Mouse (Mus musculus) forebrain, embryonic 15.5 days (tissue): ENCODE data around the gene Fbxl17. TPM values are rescaled to one million over a fixed set of nuclear protein-coding genes. Genes with fewer than 3 reads are reported as not detected.
A peak's percentile ranks its signal among the peaks of the same experiment; 100 is the strongest.

Source experiments
- ATAC-seq: fragments of 200-750 bp; cut with Nextera tagmentation; replicated peaks from 2 replicates; pipeline ENCODE4 v1.8.0; 2017; ENCODE audit warnings: mild to moderate bottlenecking, moderate TSS enrichment, moderate library complexity
- H3K27ac ChIP-seq: fragments of 300-500 bp; sonication (generic); replicated peaks from 2 replicates; pipeline ENCODE4 v1.5.1; 2015; ENCODE audit warnings: mild to moderate bottlenecking, inconsistent platforms
- H3K27me3 ChIP-seq: fragments of 300-500 bp; sonication (generic); 2 replicates; pipeline ENCODE4 v1.6.1; 2015; ENCODE audit warnings: inconsistent platforms
- H3K36me3 ChIP-seq: fragments of 300-500 bp; sonication (generic); 2 replicates; pipeline ENCODE4 v1.6.1; 2015; ENCODE audit warnings: mild to moderate bottlenecking, inconsistent platforms
- H3K4me1 ChIP-seq: fragments of 300-500 bp; sonication (generic); 2 replicates; pipeline ENCODE4 v1.6.1; 2015; ENCODE audit warnings: inconsistent platforms
- H3K4me2 ChIP-seq: fragments of 300-500 bp; sonication (generic); replicated peaks from 2 replicates; pipeline ENCODE4 v1.6.1; 2015; ENCODE audit warnings: mild to moderate bottlenecking, inconsistent platforms
- H3K4me3 ChIP-seq: fragments of 300-500 bp; sonication (generic); 2 replicates; pipeline ENCODE4 v1.5.1; 2015; ENCODE audit warnings: mild to moderate bottlenecking, inconsistent platforms
- H3K9ac ChIP-seq: fragments of 300-500 bp; sonication (generic); replicated peaks from 2 replicates; pipeline ENCODE4 v1.6.1; 2015; ENCODE audit warnings: mild to moderate bottlenecking, inconsistent platforms
- H3K9me3 ChIP-seq: fragments of 300-500 bp; sonication (generic); 2 replicates; pipeline ENCODE4 v1.6.1; 2016; ENCODE audit warnings: inconsistent platforms
- WGBS: fragments of 180-500 bp; shearing (Covaris S2); methylation state at CpG from one replicate; pipeline ENCODE4 v1.1.7; 2015; ENCODE audit warnings: mixed read lengths; 5-methylcytosine and 5-hydroxymethylcytosine counted together
- polyA plus RNA-seq: library from polyadenylated mRNA; unstranded; fragments of >200 nt; fragmentation: Nextera tagmentation; extraction: Ambion mirVana; gene quantifications from 2 replicates; pipeline ENCODE4 v1.2.1, GENCODE M21; 2015

Fbxl17 gene
- polyA plus RNA-seq, 1 experiment from 2014 or later = 8.7 TPM

DNA sequence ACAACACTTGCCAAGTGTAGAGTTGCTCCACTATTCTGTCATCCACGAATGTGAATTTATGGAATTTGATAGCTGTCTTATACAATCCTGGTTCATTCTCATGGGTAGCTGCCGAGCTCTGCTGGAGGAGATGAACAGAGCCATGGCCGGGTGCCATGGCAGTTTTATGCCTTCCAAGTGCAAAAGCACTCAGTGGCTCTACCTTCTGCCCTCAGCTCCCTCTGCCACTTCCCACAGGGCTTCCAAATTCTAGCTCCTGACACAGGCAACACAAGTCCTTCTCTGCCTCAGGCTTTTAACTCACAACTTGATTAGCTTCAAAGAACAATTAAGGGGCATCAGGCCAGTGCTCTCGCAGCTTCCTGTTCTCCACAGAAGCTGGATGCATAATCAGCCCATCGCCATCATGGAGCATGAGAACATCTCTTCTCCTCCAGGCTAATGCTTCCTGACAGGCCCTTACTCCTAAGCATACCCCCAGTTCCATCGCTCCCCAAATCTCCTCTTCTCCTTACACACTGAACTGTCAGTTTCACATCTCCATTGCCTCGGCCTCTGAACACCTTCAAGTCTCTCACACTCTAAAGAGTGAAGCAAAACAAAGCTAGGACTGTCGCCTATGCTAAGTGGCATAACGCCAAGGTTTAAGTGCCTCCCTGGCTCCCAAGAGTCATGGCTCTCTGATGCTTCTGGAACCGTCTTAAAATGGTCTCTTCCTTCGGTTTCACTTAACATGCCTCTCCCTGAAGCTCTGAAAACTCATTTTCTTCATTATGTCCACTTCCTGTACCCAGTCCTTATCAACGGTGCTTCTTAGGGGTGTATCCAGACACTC lies 184.0 kb downstream of the Fbxl17 start:
- Histone ChIP-seq H3K36me3 (no peaks in the 10 kb centered on the region), H3K4me2 (no peak overlapping the region), H3K9ac (no peak overlapping the region), H3K9me3 (no peaks in the 10 kb centered on the region), H3K27me3 (no peaks in the 10 kb centered on the region), H3K27ac (no peak overlapping the region), H3K4me3 (no peak overlapping the region), H3K4me1 (peaks cover 13% of the 10 kb centered on the region)
- WGBS = 73% methylated on average over 12 of the region's 12 CpGs
- 0 out of 2 replicates have a peak, but pooled peaks have one; percentile 27 for ATAC-seq

DNA sequence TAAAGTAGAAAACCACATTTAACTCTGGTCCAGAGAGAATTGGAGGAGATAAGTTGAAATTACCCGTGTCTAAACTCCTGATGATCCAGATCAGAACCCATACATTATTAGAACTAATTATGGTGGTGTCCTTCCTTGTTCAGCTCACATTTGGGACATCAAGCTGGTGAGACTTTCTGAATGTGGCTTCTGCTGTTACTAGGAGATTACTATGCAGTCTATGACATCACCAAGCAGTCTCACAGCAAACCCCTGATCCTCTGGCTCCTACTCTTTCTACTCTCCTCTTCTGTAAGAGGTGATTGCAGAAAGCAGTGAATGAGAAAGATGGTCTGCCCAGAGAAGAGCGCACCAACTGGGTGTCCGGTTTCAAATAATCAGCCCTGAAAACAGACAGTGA lies 187.0 kb downstream of the Fbxl17 start:
- Histone ChIP-seq H3K4me1 (peaks cover 6% of the 10 kb centered on the region), H3K27ac (no peak overlapping the region), H3K9ac (no peak overlapping the region), H3K9me3 (no peaks in the 10 kb centered on the region), H3K4me3 (no peak overlapping the region), H3K36me3 (no peaks in the 10 kb centered on the region), H3K4me2 (no peak overlapping the region), H3K27me3 (no peaks in the 10 kb centered on the region)
- WGBS = 98% methylated on average over 3 of the region's 3 CpGs
- ATAC-seq = no peak

DNA sequence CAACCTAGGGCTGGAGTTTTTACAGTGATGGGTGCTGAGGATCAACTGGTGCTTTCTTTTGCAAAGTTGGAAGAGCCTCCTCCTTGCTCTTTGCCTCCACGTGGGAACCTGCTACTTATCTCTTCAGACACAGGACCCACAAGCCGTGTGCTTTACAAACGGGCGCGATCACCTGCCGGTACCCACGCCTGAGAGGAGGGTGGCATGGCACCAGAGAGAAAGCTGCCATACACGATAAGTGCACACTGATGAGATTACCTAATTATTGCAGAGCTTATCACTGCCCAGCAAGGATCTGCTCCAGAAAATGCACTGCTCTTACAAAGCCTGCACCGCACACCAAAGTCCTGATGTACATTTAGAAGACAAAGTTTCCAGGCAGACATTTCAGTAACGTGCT lies 187.5 kb downstream of the Fbxl17 start:
- WGBS = 89% methylated on average over 10 of the region's 10 CpGs
- Histone ChIP-seq H3K9ac (no peak overlapping the region), H3K27ac (no peak overlapping the region), H3K36me3 (no peaks in the 10 kb centered on the region), H3K9me3 (no peaks in the 10 kb centered on the region), H3K27me3 (no peaks in the 10 kb centered on the region), H3K4me1 (peaks cover 6% of the 10 kb centered on the region), H3K4me2 (no peak overlapping the region), H3K4me3 (no peak overlapping the region)
- ATAC-seq = no peak

DNA sequence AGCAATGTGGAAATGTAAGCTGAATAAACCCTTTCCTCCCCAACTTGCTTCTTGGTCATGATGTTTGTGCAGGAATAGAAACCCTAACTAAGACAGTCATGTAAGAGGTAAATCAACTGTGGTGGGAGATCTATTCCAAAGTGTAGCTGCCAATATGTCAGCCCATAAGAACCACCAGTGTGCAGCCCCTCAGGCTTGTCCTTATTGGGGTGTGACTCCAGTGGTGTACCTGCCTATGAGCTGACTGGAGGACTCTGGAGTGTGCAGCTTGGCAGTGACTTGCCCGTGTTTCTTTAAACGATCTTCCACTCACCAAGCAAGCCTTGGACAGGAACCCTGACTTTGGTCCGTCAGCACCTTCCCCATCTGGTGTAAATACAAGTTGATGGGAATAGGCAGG lies 188.2 kb downstream of the Fbxl17 start:
- ATAC-seq = no peak
- H3K36me3 ChIP-seq = no peaks in the 10 kb centered on the region
- peaks cover 6% of the 10 kb centered on the region for H3K4me1 ChIP-seq
- 92% methylated on average over 3 of the region's 3 CpGs for WGBS
- no peaks in the 10 kb centered on the region for H3K9me3 ChIP-seq
- no peak overlapping the region for H3K4me2 ChIP-seq
- no peaks in the 10 kb centered on the region for H3K27me3 ChIP-seq
- no peak overlapping the region for H3K9ac ChIP-seq
- H3K27ac ChIP-seq = no peak overlapping the region
- no peak overlapping the region for H3K4me3 ChIP-seq

DNA sequence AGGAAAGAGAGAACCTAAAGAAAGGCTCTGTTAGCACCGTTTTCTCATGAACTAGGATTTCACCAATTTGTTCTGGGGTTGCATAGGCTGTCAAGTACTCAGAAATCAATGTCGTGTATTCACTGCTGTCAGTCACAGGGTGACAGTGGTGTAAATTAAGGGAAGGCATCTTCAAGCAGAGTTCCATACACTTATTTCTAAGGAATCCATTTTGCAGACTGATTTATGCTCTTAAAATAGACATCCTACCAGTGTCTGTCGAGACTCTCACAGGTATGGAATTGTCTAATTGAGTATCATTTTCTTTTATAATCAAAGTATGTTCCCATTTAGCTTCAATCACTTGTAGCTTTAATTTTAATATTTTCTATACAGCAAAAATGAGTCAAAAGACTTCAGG lies 189.8 kb downstream of the Fbxl17 start:
- ATAC-seq = peak; percentile 53; the same call in 1 of the 2 replicates
- Histone ChIP-seq H3K4me1 (no peaks in the 10 kb centered on the region), H3K9ac (no peak overlapping the region), H3K9me3 (no peaks in the 10 kb centered on the region), H3K27me3 (no peaks in the 10 kb centered on the region), H3K27ac (no peak overlapping the region), H3K4me2 (no peak overlapping the region), H3K36me3 (no peaks in the 10 kb centered on the region), H3K4me3 (no peak overlapping the region)
- WGBS = 59% methylated on average over 3 of the region's 3 CpGs

DNA sequence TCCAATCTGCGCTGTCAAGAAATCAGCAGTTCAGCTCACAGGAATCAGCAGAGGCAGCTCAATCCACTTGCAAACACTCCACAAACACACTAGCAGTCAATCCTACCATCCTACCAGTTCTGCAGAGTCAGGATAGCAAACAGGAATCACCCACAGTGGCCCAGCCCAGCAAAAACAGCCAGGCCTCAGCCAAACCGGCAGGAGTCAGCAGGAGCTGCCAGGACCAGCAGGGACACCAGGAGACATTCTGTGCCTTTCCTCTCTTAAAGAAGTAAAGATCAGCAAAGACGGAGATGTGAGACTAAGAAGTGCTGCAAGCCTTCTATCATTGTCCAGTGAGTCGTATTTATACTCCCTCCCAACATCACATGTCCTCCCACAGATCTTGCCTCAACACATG lies 196.0 kb downstream of the Fbxl17 start:
- no peak overlapping the region for H3K9ac ChIP-seq
- no peaks in the 10 kb centered on the region for H3K36me3 ChIP-seq
- H3K4me1 ChIP-seq = peaks cover 3% of the 10 kb centered on the region; the same call in 1 of the 2 replicates
- no peaks in the 10 kb centered on the region for H3K9me3 ChIP-seq
- H3K27me3 ChIP-seq = no peaks in the 10 kb centered on the region
- H3K27ac ChIP-seq = no peak overlapping the region
- no peak overlapping the region for H3K4me3 ChIP-seq
- WGBS = 51% methylated on average over 4 of the region's 4 CpGs
- no peak for ATAC-seq
- no peak overlapping the region for H3K4me2 ChIP-seq

DNA sequence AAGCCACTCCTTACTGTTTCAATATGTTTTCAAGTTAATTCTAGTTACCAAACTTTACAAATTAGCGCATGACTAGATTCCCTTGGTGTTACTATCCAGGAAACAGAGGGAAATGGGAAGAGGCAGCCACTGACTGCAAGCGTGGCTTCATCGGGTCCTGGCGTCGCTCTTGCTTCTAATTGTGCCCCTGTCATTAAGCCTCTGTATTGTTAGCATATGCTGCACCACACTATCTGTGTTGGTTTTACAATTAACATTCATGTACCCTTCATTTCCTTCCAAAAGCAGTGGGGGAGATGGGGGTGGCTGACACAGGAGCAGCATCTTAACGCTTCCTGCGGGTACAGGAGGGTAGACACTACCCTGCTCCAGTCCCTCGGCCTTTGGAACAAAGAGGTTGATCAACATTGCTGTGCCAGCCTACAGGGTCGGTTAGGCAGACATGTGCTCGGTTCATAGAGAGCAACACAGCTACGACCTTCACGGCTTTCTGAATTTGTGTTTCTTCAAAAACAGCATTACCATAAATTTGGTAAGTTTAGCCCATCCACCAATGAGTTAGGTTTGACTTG lies 197.9 kb downstream of the Fbxl17 start:
- no peak overlapping the region for H3K9ac ChIP-seq
- no peaks in the 10 kb centered on the region for H3K36me3 ChIP-seq
- no peaks in the 10 kb centered on the region for H3K9me3 ChIP-seq
- H3K27me3 ChIP-seq = no peaks in the 10 kb centered on the region
- peak; percentile 55; the same call in 1 of the 2 replicates for ATAC-seq
- 28% methylated on average over 12 of the region's 12 CpGs for WGBS
- no peak overlapping the region for H3K4me2 ChIP-seq
- H3K27ac ChIP-seq = no peak overlapping the region
- H3K4me3 ChIP-seq = no peak overlapping the region
- peaks cover 3% of the 10 kb centered on the region; the same call in 1 of the 2 replicates for H3K4me1 ChIP-seq

DNA sequence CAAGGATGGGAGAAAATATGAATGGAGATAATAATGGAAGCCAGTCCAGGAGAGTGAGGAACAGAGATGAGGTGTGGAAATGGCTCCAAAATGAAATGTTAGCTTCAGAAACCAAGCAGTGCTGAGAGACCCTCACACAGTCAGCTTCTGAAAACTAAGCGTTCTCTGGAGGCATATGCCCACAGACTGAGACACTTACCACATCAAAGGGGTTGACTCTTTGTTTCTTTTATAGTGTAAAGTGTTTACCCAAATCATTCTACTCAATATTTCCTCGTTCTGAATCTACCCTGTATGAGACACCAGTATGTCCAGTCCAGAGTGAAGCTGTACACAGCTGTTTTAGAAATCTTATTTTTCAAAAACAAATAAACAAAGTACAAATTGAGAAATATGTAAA lies 204.3 kb downstream of the Fbxl17 start:
- H3K4me3 ChIP-seq = no peak overlapping the region
- no peaks in the 10 kb centered on the region for H3K27me3 ChIP-seq
- H3K9ac ChIP-seq = no peak overlapping the region
- no peak for ATAC-seq
- no peaks in the 10 kb centered on the region for H3K36me3 ChIP-seq
- 46% methylated on average over 2 of the region's 2 CpGs for WGBS
- no peak overlapping the region for H3K27ac ChIP-seq
- peaks cover 3% of the 10 kb centered on the region for H3K4me1 ChIP-seq
- H3K4me2 ChIP-seq = no peak overlapping the region
- no peaks in the 10 kb centered on the region for H3K9me3 ChIP-seq

DNA sequence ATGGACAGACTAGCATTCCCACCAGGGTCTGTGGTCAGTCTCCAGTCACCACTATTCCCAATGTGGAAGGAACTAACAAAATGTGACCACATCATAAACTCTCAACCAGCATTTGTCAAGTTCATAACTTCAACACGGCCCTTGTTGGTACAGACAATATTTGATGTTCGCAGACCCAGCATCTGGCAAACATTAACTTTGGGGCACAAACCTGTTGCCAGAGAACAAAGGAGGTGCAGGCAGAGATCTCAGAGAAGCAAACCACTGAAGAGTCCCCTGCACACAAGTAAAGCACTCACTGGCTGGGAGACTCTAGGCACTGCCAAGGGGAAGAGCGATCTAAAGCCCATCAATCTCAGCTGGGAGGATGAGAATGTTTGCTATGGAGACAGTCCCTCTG lies 204.9 kb downstream of the Fbxl17 start:
- WGBS = 79% methylated on average over 3 of the region's 3 CpGs
- H3K27me3 ChIP-seq = no peaks in the 10 kb centered on the region

DNA sequence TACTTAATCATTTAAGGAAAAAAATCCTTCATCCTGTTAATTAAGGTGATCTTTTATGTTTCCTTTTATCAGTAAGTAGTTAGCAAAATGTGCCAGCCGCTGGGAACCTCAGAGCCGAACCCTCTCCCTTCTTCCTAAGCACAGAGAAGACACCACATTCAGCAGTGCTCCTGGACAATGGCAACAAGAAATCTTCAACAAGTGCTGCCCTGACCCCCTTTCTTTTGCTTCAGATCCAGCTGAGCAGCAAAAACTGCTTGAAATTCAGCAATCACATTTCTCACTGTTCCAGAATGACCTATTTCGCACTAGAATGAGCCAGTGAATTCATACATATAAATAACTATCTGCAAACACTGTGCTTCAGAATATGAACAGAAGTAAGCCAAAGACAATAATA lies 205.8 kb downstream of the Fbxl17 start:
- H3K4me1 ChIP-seq = peaks cover 3% of the 10 kb centered on the region
- H3K27me3 ChIP-seq = no peaks in the 10 kb centered on the region
- no peaks in the 10 kb centered on the region for H3K9me3 ChIP-seq
- 13% methylated on average over 3 of the region's 3 CpGs for WGBS
- no peaks in the 10 kb centered on the region for H3K36me3 ChIP-seq
- no peak overlapping the region for H3K9ac ChIP-seq
- no peak overlapping the region for H3K4me2 ChIP-seq
- no peak overlapping the region for H3K4me3 ChIP-seq
- no peak overlapping the region for H3K27ac ChIP-seq
- no peak for ATAC-seq

More for the DNA sequence above, 204.9 kb downstream of the Fbxl17 start:
- no peak overlapping the region for H3K27ac ChIP-seq
- H3K4me2 ChIP-seq = no peak overlapping the region
- H3K4me3 ChIP-seq = no peak overlapping the region
- no peaks in the 10 kb centered on the region for H3K36me3 ChIP-seq
- no peaks in the 10 kb centered on the region for H3K9me3 ChIP-seq
- H3K4me1 ChIP-seq = peaks cover 3% of the 10 kb centered on the region
- no peak for ATAC-seq
- H3K9ac ChIP-seq = no peak overlapping the region

DNA sequence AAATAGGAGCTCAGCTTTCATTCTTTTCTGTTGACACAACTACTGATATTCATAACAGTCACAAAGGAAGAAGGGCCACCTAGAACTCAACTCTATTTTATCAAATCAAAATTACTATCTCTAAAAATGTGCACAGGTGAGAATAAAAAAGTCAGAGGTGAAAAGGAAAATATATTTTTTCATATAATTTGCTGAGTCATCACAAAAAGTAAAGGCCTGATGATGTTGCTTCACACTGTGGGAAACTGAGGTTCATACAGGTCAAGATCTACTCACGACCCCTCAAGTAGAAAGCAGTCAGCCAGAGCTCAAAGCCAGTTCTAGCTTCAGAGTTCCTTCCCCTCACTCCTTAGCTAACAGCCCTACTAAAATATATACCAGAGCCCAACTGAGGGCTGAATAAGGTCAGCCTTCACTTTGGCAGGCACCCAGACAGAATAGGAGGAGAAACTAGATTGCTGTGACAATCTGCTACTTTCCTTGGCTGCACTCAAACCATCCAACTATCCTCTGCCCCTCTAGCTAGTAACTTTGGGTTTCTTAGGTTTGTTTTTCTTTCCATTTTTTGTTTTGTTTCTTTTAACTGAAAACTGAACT lies 210.4 kb downstream of the Fbxl17 start:
- H3K4me2 ChIP-seq = no peak overlapping the region
- 88% methylated on average over 1 of the region's 1 CpGs for WGBS
- no peak overlapping the region for H3K4me3 ChIP-seq
- H3K36me3 ChIP-seq = no peaks in the 10 kb centered on the region
- H3K4me1 ChIP-seq = peaks cover 29% of the 10 kb centered on the region
- H3K27ac ChIP-seq = no peak overlapping the region
- H3K9me3 ChIP-seq = no peaks in the 10 kb centered on the region
- no peaks in the 10 kb centered on the region for H3K27me3 ChIP-seq
- no peak overlapping the region for H3K9ac ChIP-seq
- no peak for ATAC-seq

DNA sequence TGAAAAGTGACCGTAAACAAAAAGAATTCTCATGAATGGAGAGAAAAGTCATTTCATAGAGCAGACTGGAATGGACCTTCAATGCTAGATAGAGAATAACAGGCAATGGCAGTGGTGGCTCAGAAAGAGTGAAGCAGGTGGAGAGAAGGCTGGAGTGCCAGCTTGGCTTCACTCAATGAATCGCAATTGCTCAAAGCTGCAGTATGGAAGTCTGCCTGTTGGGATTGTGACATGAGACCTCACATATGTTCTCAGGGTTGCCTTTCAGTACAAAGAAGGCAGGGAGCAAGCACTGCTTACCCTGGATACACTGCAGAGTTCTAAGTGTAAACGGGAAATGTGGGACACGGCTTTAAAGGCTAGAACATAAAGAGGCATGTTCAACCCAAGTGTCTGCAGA lies 211.0 kb downstream of the Fbxl17 start:
- no peaks in the 10 kb centered on the region for H3K36me3 ChIP-seq
- H3K9ac ChIP-seq = no peak overlapping the region
- H3K27me3 ChIP-seq = no peaks in the 10 kb centered on the region
- ATAC-seq = no peak
- H3K27ac ChIP-seq = no peak overlapping the region
- H3K9me3 ChIP-seq = no peaks in the 10 kb centered on the region
- H3K4me3 ChIP-seq = no peak overlapping the region
- 84% methylated on average over 4 of the region's 4 CpGs for WGBS
- no peak overlapping the region for H3K4me2 ChIP-seq
- peaks cover 26% of the 10 kb centered on the region for H3K4me1 ChIP-seq
